22 mouse cellular contexts compared by ENCODE assay signal in genomic region chr15:12408205-12408604, GRCm38 (mm10).
DNase-seq lines count a peak whose midpoint lies in the region; ATAC-seq lines count a peak whose summit lies in the region.
"Had no signal": no experiment of that assay in that cellular context is flagged by ENCODE, and none has a peak within 500 bp of the region (broad histone marks: within the 10 kb centered on the region; RNA-seq: fewer than 3 reads in every experiment).

No protein-coding gene starts in this region.

- 76% methylated on average over 8 of the region's 8 CpGs for WGBS in forebrain, embryonic 15.5 days
- WGBS in forebrain, embryonic 10.5 days = 93% methylated on average over 8 of the region's 8 CpGs
- WGBS in embryonic facial prominence, embryonic 14.5 days = 68% methylated on average over 8 of the region's 8 CpGs

- no peaks in the 10 kb centered on the region for H3K27me3 ChIP-seq in forebrain, embryonic 15.5 days
- no peaks in the 10 kb centered on the region for H3K27me3 ChIP-seq in forebrain, embryonic 10.5 days (ENCODE audit: poor library complexity, severe bottlenecking)
- H3K27me3 ChIP-seq in embryonic facial prominence, embryonic 14.5 days (replicated peaks; ENCODE audit: control insufficient read depth, insufficient read depth, low read length) = no peaks in the 10 kb centered on the region
- H3K27me3 ChIP-seq: heart, embryonic 15.5 days; liver, embryonic 12.5 days; lung, embryonic 15.5 days; midbrain, embryonic 12.5 days; neural tube, embryonic 15.5 days had no signal

- no peak overlapping the region for H3K9ac ChIP-seq in forebrain, embryonic 15.5 days (replicated peaks)
- no peak overlapping the region for H3K9ac ChIP-seq in embryonic facial prominence, embryonic 14.5 days (ENCODE audit: low read depth, low read length)
- H3K9ac ChIP-seq: heart, embryonic 15.5 days; liver, embryonic 12.5 days; lung, embryonic 15.5 days; midbrain, embryonic 12.5 days; neural tube, embryonic 15.5 days had no signal

- peak; percentile 46; the same call in 1 of the 2 replicates for ATAC-seq in forebrain, embryonic 15.5 days (replicated peaks)
- ATAC-seq in embryonic facial prominence, embryonic 14.5 days (ENCODE audit: low read depth) = peak; percentile 62; the same call in 1 of the 2 replicates
- ATAC-seq: intestine, embryonic 16.5 days; liver, embryonic 12.5 days had no signal

- H3K36me3 ChIP-seq in forebrain, embryonic 15.5 days = no peaks in the 10 kb centered on the region
- H3K36me3 ChIP-seq in forebrain, embryonic 10.5 days (replicated peaks) = no peaks in the 10 kb centered on the region
- peaks cover 17% of the 10 kb centered on the region for H3K36me3 ChIP-seq in embryonic facial prominence, embryonic 14.5 days (ENCODE audit: control insufficient read depth, insufficient read depth, low read length)
- H3K36me3 ChIP-seq: hindbrain, embryonic 10.5 days; liver, embryonic 12.5 days; lung, embryonic 15.5 days; midbrain, embryonic 12.5 days; neural tube, embryonic 15.5 days had no signal

- no peak for DNase-seq in forebrain, embryonic 10.5 days (ENCODE audit: extremely low spot score, low spot score)
- DNase-seq in layer of hippocampus, adult 18-20 months (ENCODE audit: low spot score in 2 of 2) = peak; percentile 13 to 54
- no peak for DNase-seq in layer of hippocampus, postnatal 25 days (ENCODE audit: extremely low spot score in 1 of 2, low spot score in 1 of 2)
- peak; percentile 19 for DNase-seq in Muller cell, postnatal 12 days (ENCODE audit: inconsistent ontology term)
- DNase-seq in embryonic facial prominence, embryonic 14.5 days (ENCODE audit: low spot score) = peak; percentile 81
- no peak for DNase-seq in adrenal gland, postnatal 10 days
- DNase-seq: adrenal gland, postnatal 36 days; B cell, adult 2 months; cerebellum, postnatal 36 days; heart, adult 2 months; spleen, adult 18-20 months; thymus, adult 2 months had no signal

- H3K4me1 ChIP-seq in forebrain, embryonic 15.5 days = no peaks in the 10 kb centered on the region
- H3K4me1 ChIP-seq in forebrain, embryonic 10.5 days = no peaks in the 10 kb centered on the region
- no peaks in the 10 kb centered on the region for H3K4me1 ChIP-seq in embryonic facial prominence, embryonic 14.5 days (ENCODE audit: control insufficient read depth, insufficient read depth, low read length)
- H3K4me1 ChIP-seq: heart, embryonic 15.5 days; hindbrain, embryonic 10.5 days; liver, embryonic 12.5 days; lung, embryonic 15.5 days; midbrain, embryonic 12.5 days; neural tube, embryonic 15.5 days had no signal

- no peak overlapping the region for H3K4me2 ChIP-seq in forebrain, embryonic 15.5 days (replicated peaks)
- H3K4me2 ChIP-seq in embryonic facial prominence, embryonic 14.5 days (ENCODE audit: low read depth, low read length) = no peak overlapping the region
- H3K4me2 ChIP-seq: heart, embryonic 15.5 days; liver, embryonic 12.5 days; lung, embryonic 15.5 days; midbrain, embryonic 12.5 days; neural tube, embryonic 15.5 days had no signal

- no peaks in the 10 kb centered on the region for H3K9me3 ChIP-seq in forebrain, embryonic 15.5 days
- no peaks in the 10 kb centered on the region for H3K9me3 ChIP-seq in forebrain, embryonic 10.5 days
- no peaks in the 10 kb centered on the region for H3K9me3 ChIP-seq in embryonic facial prominence, embryonic 14.5 days (ENCODE audit: control insufficient read depth, low read length)
- H3K9me3 ChIP-seq: heart, embryonic 15.5 days; hindbrain, embryonic 10.5 days; liver, embryonic 12.5 days; lung, embryonic 15.5 days; midbrain, embryonic 12.5 days; neural tube, embryonic 15.5 days had no signal

- no peak overlapping the region for H3K4me3 ChIP-seq in forebrain, embryonic 15.5 days
- H3K4me3 ChIP-seq in forebrain, embryonic 10.5 days = no peak overlapping the region
- no peak overlapping the region for H3K4me3 ChIP-seq in embryonic facial prominence, embryonic 14.5 days (ENCODE audit: low read depth, low read length)
- H3K4me3 ChIP-seq: heart, adult 2 months; heart, embryonic 15.5 days; hindbrain, embryonic 10.5 days; liver, embryonic 12.5 days; lung, embryonic 15.5 days; midbrain, embryonic 12.5 days; myocyte; neural tube, embryonic 15.5 days had no signal

- H3K27ac ChIP-seq in forebrain, embryonic 15.5 days (replicated peaks) = no peak overlapping the region
- H3K27ac ChIP-seq in forebrain, embryonic 10.5 days = no peak overlapping the region
- no peak overlapping the region for H3K27ac ChIP-seq in embryonic facial prominence, embryonic 14.5 days (replicated peaks; ENCODE audit: low read depth, low read length)
- H3K27ac ChIP-seq: heart, adult 2 months; heart, embryonic 15.5 days; hindbrain, embryonic 10.5 days; kidney, postnatal 0 days; liver, embryonic 12.5 days; lung, embryonic 15.5 days; midbrain, embryonic 12.5 days; neural tube, embryonic 15.5 days had no signal

Comparison
In these comparisons a context has a peak if more than half of its experiments do, and no peak if none do; other contexts are left out.
1. DNase-seq: peak in layer of hippocampus, adult 18-20 months (2 of 2), Muller cell, postnatal 12 days (single experiment) and embryonic facial prominence, embryonic 14.5 days (single experiment); none in forebrain, embryonic 10.5 days (single experiment), layer of hippocampus, postnatal 25 days (0 of 2) and adrenal gland, postnatal 10 days (single experiment).